Mouse (Mus musculus) MEL (cell line): ENCODE measurements around the gene Il12a. TPM values are rescaled to one million over a fixed set of nuclear protein-coding genes. Genes with fewer than 3 reads are reported as not detected.

Source experiments
- DNase-seq: peaks from one replicate; pipeline ENCODE4 v3.0.0; 2011; ENCODE audit warnings: low read depth, low spot score
- H3K27ac ChIP-seq: 2 replicates; pipeline ENCODE4 v1.5.1; 2012; ENCODE audit warnings: low read depth, mild to moderate bottlenecking, control low read depth, low read length, moderate library complexity; ENCODE audit not compliant: control insufficient read depth
- H3K27me3 ChIP-seq, 2 experiments: fragments of 150-350 bp in 1 of 2; sonication (generic) in 1 of 2; 2 replicates each; pipeline ENCODE4 v1.6.1; 2012; ENCODE audit warnings: low read length in 2 of 2, mild to moderate bottlenecking in 2 of 2, improper control_type of control experiment in 1 of 2, moderate library complexity in 1 of 2; ENCODE audit not compliant: insufficient read depth in 2 of 2, control insufficient read depth in 1 of 2
- H3K36me3 ChIP-seq, 2 experiments: 2 replicates each; pipeline ENCODE4 v1.6.1; 2012 to 2014; ENCODE audit warnings: low read length in 2 of 2, improper control_type of control experiment in 1 of 2, inconsistent platforms in 1 of 2, mild to moderate bottlenecking in 1 of 2; ENCODE audit not compliant: insufficient read depth in 2 of 2, control insufficient read depth in 1 of 2
- H3K4me1 ChIP-seq, 2 experiments: fragments of 150-350 bp in 1 of 2; sonication (generic) in 1 of 2; 2 replicates each; pipeline ENCODE4 v1.6.1; 2012; ENCODE audit warnings: low read length in 2 of 2, improper control_type of control experiment in 1 of 2, mild to moderate bottlenecking in 1 of 2; ENCODE audit not compliant: insufficient read depth in 2 of 2, control insufficient read depth in 1 of 2
- H3K4me3 ChIP-seq, 2 experiments: fragments of 150-350 bp in 1 of 2; sonication (generic) in 1 of 2; 2 replicates each; pipeline ENCODE4 v1.5.1; 2012; ENCODE audit warnings: low read depth in 2 of 2, low read length in 2 of 2, mild to moderate bottlenecking in 2 of 2, moderate library complexity in 2 of 2, control low read depth in 1 of 2, improper control_type of control experiment in 1 of 2; ENCODE audit not compliant: control insufficient read depth in 1 of 2, insufficient read depth in 1 of 2
- H3K79me2 ChIP-seq: 2 replicates; pipeline ENCODE4 v1.6.1; 2012; ENCODE audit warnings: mild to moderate bottlenecking, low read length, moderate library complexity; ENCODE audit not compliant: control insufficient read depth, poor library complexity, insufficient read depth
- H3K9ac ChIP-seq: 2 replicates; pipeline ENCODE4 v1.6.1; 2012; ENCODE audit warnings: low read depth, mild to moderate bottlenecking, control low read depth, low read length, moderate library complexity; ENCODE audit not compliant: control insufficient read depth, poor library complexity, severe bottlenecking
- H3K9me3 ChIP-seq: fragments of 150-350 bp; sonication (generic); replicated peaks from 2 replicates; pipeline ENCODE4 v1.6.1; 2012; ENCODE audit warnings: mild to moderate bottlenecking, low read length, improper control_type of control experiment, moderate library complexity; ENCODE audit not compliant: insufficient read depth
- CHD1 ChIP-seq: IDR thresholded peaks from 2 replicates; pipeline ENCODE4 v1.6.1; 2012; ENCODE audit warnings: low read depth, mild to moderate bottlenecking, inconsistent platforms, low read length, improper control_type of control experiment
- CHD2 ChIP-seq: IDR thresholded peaks from 2 replicates; pipeline ENCODE4 v1.6.1; 2011; ENCODE audit warnings: low read length, improper control_type of control experiment
- ELF1 ChIP-seq: IDR thresholded peaks from 2 replicates; pipeline ENCODE4 v1.6.1; 2014; ENCODE audit warnings: low read depth, mild to moderate bottlenecking, inconsistent platforms, low read length, improper control_type of control experiment, moderate library complexity
- EP300 ChIP-seq, 2 experiments: IDR thresholded peaks; 2 replicates each; pipeline ENCODE4 v1.6.1; 2011; ENCODE audit warnings: improper control_type of control experiment in 2 of 2, low read length in 2 of 2, low read depth in 1 of 2, mild to moderate bottlenecking in 1 of 2
- ETS1 ChIP-seq: IDR thresholded peaks from 2 replicates; pipeline ENCODE4 v1.6.1; 2012; ENCODE audit warnings: low read depth, mild to moderate bottlenecking, inconsistent platforms, low read length, improper control_type of control experiment, moderate library complexity
- GABPA ChIP-seq: IDR thresholded peaks from 2 replicates; pipeline ENCODE4 v1.6.1; 2012; ENCODE audit warnings: low read depth, mild to moderate bottlenecking, inconsistent platforms, low read length, improper control_type of control experiment, moderate library complexity
- GATA1 ChIP-seq: IDR thresholded peaks from 2 replicates; pipeline ENCODE4 v1.6.1; 2011; ENCODE audit warnings: low read depth, low read length, improper control_type of control experiment
- HCFC1 ChIP-seq: IDR thresholded peaks from 2 replicates; pipeline ENCODE4 v1.6.1; 2012; ENCODE audit warnings: low read depth, mild to moderate bottlenecking, inconsistent platforms, low read length, improper control_type of control experiment, moderate library complexity
- KAT2A ChIP-seq: conservative IDR thresholded peaks from 2 replicates; pipeline ENCODE4 v1.6.1; 2012; ENCODE audit warnings: low read depth, low read length, improper control_type of control experiment, inconsistent platforms
- MAFK ChIP-seq: IDR thresholded peaks from 2 replicates; pipeline ENCODE4 v1.6.1; 2011; ENCODE audit warnings: low read depth, mild to moderate bottlenecking, low read length, improper control_type of control experiment, borderline replicate concordance
- MAX ChIP-seq: IDR thresholded peaks from 2 replicates; pipeline ENCODE4 v1.6.1; 2011; ENCODE audit warnings: low read length, improper control_type of control experiment
- MAZ ChIP-seq: IDR thresholded peaks from 2 replicates; pipeline ENCODE4 v1.6.1; 2012; ENCODE audit warnings: low read depth, mild to moderate bottlenecking, inconsistent platforms, low read length, improper control_type of control experiment
- MYC ChIP-seq: IDR thresholded peaks from 2 replicates; pipeline ENCODE4 v1.6.1; 2011; ENCODE audit warnings: low read depth, mild to moderate bottlenecking, low read length, improper control_type of control experiment, moderate library complexity
- NELFE ChIP-seq: IDR thresholded peaks from 2 replicates; pipeline ENCODE4 v1.6.1; 2011; ENCODE audit warnings: low read depth, low read length, improper control_type of control experiment
- POLR2A ChIP-seq, 2 experiments: IDR thresholded peaks; 2 replicates each; pipeline ENCODE4 v1.6.1; 2011 to 2012; ENCODE audit warnings: low read length in 2 of 2, mild to moderate bottlenecking in 2 of 2, control low read depth in 1 of 2, improper control_type of control experiment in 1 of 2, low read depth in 1 of 2, moderate library complexity in 1 of 2; ENCODE audit not compliant: control insufficient read depth in 1 of 2, insufficient read depth in 1 of 2, poor library complexity in 1 of 2
- POLR2AphosphoS5 ChIP-seq: IDR thresholded peaks from 2 replicates; pipeline ENCODE4 v1.6.1; 2012; ENCODE audit warnings: low read depth, borderline replicate concordance, mild to moderate bottlenecking, inconsistent platforms, low read length, moderate library complexity, mixed read lengths
- RAD21 ChIP-seq: IDR thresholded peaks from 2 replicates; pipeline ENCODE4 v1.6.1; 2011; ENCODE audit warnings: mild to moderate bottlenecking, low read depth, low read length, improper control_type of control experiment
- RCOR1 ChIP-seq: IDR thresholded peaks from 2 replicates; pipeline ENCODE4 v1.6.1; 2012; ENCODE audit warnings: low read depth, mild to moderate bottlenecking, inconsistent platforms, low read length, improper control_type of control experiment
- SIN3A ChIP-seq: IDR thresholded peaks from 2 replicates; pipeline ENCODE4 v1.6.1; 2012; ENCODE audit warnings: low read length, improper control_type of control experiment, inconsistent platforms
- SMC3 ChIP-seq: IDR thresholded peaks from 2 replicates; pipeline ENCODE4 v1.6.1; 2011; ENCODE audit warnings: low read depth, low read length, improper control_type of control experiment
- TAL1 ChIP-seq: IDR thresholded peaks from 2 replicates; pipeline ENCODE4 v1.6.1; 2012; ENCODE audit warnings: mild to moderate bottlenecking, inconsistent platforms, low read length, moderate library complexity, mixed read lengths
- TBP ChIP-seq: IDR thresholded peaks from 2 replicates; pipeline ENCODE4 v1.8.0; 2011; ENCODE audit warnings: low read depth, low read length, improper control_type of control experiment
- USF1 ChIP-seq: IDR thresholded peaks from 2 replicates; pipeline ENCODE4 v1.6.1; 2014; ENCODE audit warnings: low read depth, mild to moderate bottlenecking, inconsistent platforms, low read length, improper control_type of control experiment, moderate library complexity
- ZKSCAN1 ChIP-seq: IDR thresholded peaks from 2 replicates; pipeline ENCODE4 v1.6.1; 2012; ENCODE audit warnings: low read depth, mild to moderate bottlenecking, inconsistent platforms, low read length, improper control_type of control experiment, moderate library complexity
- ZMIZ1 ChIP-seq: IDR thresholded peaks from 2 replicates; pipeline ENCODE4 v1.6.1; 2012; ENCODE audit warnings: low read depth, mild to moderate bottlenecking, inconsistent platforms, low read length, improper control_type of control experiment, moderate library complexity
- polyA plus RNA-seq, 2 experiments: library from polyadenylated mRNA; stranded (reverse) in 1 of 2; unstranded in 1 of 2; fragments of >175 nt in 1 of 2; fragments of >200 nt in 1 of 2; gene quantifications; 2 replicates each; pipeline versions ENCODE4 v1.2.1 to v1.2.4; 2012; ENCODE audit warnings: low replicate concordance in 2 of 2, low read depth in 1 of 2; ENCODE audit not compliant: insufficient read length in 2 of 2, insufficient read depth in 1 of 2, missing spikeins in 1 of 2
- total RNA-seq: library from RNA; depleted of rRNA; stranded (reverse); fragments of 300-350 nt; gene quantifications from 2 replicates; pipeline ENCODE4 v1.2.3, GENCODE M21; 2012

The Il12a gene
- total and polyA plus RNA-seq, 3 experiments: not detected

DNA sequence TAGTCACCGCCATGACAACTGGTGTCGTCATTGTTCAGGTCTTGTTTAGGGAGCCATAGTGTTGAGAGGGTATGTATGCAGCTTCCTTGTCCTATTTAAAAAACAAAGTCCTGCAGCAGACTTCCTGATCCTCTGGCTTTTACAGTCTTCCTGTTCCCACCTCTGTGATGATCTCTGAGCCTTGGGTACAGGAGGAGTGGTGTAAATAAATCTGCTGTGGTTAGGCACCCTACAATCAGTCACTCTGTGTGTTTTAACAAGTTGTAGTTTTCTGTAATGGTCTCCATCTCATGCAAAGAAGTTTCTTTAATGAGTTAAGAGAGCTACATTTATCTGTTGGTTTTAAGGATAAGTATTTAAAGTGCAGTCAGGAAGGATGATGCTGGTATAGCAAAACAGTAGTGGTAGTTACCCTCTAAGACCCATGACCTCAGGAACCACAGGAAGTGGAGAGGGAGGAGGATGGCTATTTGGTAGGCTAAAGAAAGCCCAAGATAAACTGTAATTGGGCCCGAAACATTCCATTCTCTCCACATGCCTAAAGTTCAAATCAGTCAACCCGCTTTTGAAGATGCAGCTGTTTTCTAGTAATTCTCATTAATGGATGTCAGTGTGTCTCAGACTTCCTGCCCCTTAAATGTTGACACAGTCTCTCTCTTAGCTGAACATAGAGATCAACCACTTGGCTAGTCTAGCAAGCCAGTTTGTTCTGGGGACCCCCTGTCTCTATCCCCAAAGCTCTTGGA, 33.7 kb upstream of the Il12a start:
- TF ChIP-seq ZKSCAN1: no peak
- TF ChIP-seq CHD2: no peak
- no peak for TF ChIP-seq CHD1
- no peak for TF ChIP-seq POLR2AphosphoS5
- no peak for TF ChIP-seq RAD21
- TF ChIP-seq ELF1: no peak
- no peak for TF ChIP-seq SMC3
- no peak for TF ChIP-seq GATA1
- no peak for TF ChIP-seq KAT2A
- TF ChIP-seq ZMIZ1: no peak
- no peak overlapping the region for H3K4me3 ChIP-seq
- no peaks in the 10 kb centered on the region for H3K4me1 ChIP-seq
- no peaks in the 10 kb centered on the region for H3K79me2 ChIP-seq
- no peak overlapping the region for H3K9ac ChIP-seq
- H3K27me3 ChIP-seq: peaks cover 0 to 1% of the 10 kb centered on the region in 2 experiments; a peak in 3 of 4 replicates
- no peak for DNase-seq
- H3K36me3 ChIP-seq: peaks cover 0 to 2% of the 10 kb centered on the region in 2 experiments; a peak in 1 of 4 replicates
- H3K27ac ChIP-seq: no peak overlapping the region
- H3K9me3 ChIP-seq: no peaks in the 10 kb centered on the region

DNA sequence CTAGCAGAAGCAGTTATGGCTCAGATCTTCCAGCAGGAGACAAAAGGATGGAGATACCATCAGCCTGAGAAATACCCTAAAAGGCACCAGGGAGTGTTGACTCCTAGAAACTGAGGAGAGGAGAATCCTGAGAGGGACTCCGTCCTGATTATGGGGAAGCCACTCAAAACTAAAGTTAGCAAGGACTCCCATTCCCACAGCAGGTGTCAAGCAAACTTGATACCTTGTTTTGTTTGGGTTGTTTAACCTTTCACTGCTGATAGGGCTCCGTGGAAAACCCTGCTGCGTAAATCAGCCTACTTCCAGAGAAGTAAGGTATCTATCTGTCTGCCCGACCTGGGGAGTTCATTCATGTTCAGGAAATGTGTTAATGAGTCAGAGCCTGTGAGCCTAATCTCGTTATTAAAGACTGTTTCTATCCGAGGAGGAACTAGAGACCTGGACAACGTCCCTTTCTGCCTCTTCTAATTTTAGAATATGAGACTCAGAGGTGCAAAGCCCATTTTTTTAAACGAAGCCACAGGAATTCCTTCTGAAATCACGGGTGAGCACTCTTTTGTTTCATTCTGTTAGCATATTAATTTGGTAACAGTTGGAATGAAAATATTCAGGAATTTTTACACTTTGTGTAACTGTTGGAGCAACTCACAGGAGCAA, 32.7 kb upstream of the Il12a start:
- Histone ChIP-seq H3K79me2 (no peaks in the 10 kb centered on the region), H3K27ac (no peak overlapping the region), H3K4me1 (no peaks in the 10 kb centered on the region), H3K36me3 (peaks cover 0 to 2% of the 10 kb centered on the region in 2 experiments; a peak in 1 of 4 replicates), H3K9me3 (no peaks in the 10 kb centered on the region), H3K4me3 (no peak overlapping the region), H3K9ac (no peak overlapping the region), H3K27me3 (peaks cover 0 to 1% of the 10 kb centered on the region in 2 experiments; a peak in 3 of 4 replicates)
- peak; percentile 41 for DNase-seq
- TF ChIP-seq EP300 (IDR thresholded peaks at IDR 0.05; ENCODE audit: low read depth in 1 of 2, low read length in 2 of 2) (peak in 1 of 2 experiments; percentile 45; a peak in 1 of 4 replicates), GATA1 (no peak)

DNA sequence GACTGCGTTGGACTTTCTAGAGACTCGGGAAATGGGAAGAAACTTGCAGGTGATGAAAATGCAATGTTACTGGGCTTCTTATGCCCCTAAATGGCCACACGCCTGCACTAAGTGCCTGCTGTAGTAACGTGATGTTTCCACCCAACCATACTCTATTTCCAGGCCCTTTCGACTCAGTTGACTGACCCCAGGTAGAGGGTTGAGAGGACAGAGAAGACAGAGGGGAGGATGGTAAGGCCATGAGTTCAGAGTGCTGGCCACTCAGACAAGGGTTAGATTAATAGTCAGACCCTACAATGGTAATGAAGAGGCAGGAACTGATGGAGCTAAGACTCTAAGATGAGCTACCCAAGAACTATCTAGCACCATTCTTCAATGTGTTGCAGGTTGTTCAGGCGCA, 30.4 kb upstream of the Il12a start:
- Histone ChIP-seq H3K4me1 (no peaks in the 10 kb centered on the region), H3K36me3 (peaks cover 0 to 2% of the 10 kb centered on the region in 2 experiments; a peak in 1 of 4 replicates), H3K9ac (no peak overlapping the region), H3K27ac (no peak overlapping the region), H3K79me2 (no peaks in the 10 kb centered on the region), H3K27me3 (peaks cover 0 to 1% of the 10 kb centered on the region in 2 experiments; a peak in 2 of 4 replicates), H3K4me3 (no peak overlapping the region), H3K9me3 (no peaks in the 10 kb centered on the region)
- no peak for DNase-seq
- TF ChIP-seq NELFE (no peak), USF1 (no peak), ETS1 (no peak), POLR2A (IDR thresholded peaks at IDR 0.05; ENCODE audit: control insufficient read depth in 1 of 2, insufficient read depth in 1 of 2, low read depth in 1 of 2, low read length in 2 of 2, poor library complexity in 1 of 2) (no peak), EP300 (IDR thresholded peaks at IDR 0.05; ENCODE audit: low read depth in 1 of 2, low read length in 2 of 2) (no peak), MAX (no peak), SMC3 (no peak), GABPA (no peak), HCFC1 (no peak), CHD2 (no peak), TBP (no peak), MYC (no peak), MAFK (no peak), MAZ (no peak), TAL1 (no peak), SIN3A (no peak), RCOR1 (no peak)
